Mouse (Mus musculus) forebrain, embryonic 13.5 days (tissue): ENCODE results near the gene Pla2g2e. TPM values are rescaled to one million over a fixed set of nuclear protein-coding genes. Genes with fewer than 3 reads are reported as not detected.

Experiments used
- ATAC-seq: fragments of 200-750 bp; cut with Nextera tagmentation; 2 replicates; pipeline ENCODE4 v1.8.0; 2017
- H3K27ac ChIP-seq: fragments of 300-500 bp; sonication (generic); 2 replicates; pipeline ENCODE4 v1.5.1; 2015; ENCODE audit warnings: inconsistent platforms, mild to moderate bottlenecking, moderate library complexity
- H3K27me3 ChIP-seq: fragments of 300-500 bp; sonication (generic); 2 replicates; pipeline ENCODE4 v1.6.1; 2015; ENCODE audit warnings: mild to moderate bottlenecking, inconsistent platforms
- H3K36me3 ChIP-seq: fragments of 300-500 bp; sonication (generic); 2 replicates; pipeline ENCODE4 v1.6.1; 2015; ENCODE audit warnings: mild to moderate bottlenecking, inconsistent platforms; ENCODE audit not compliant: poor library complexity, severe bottlenecking
- H3K4me1 ChIP-seq: fragments of 300-500 bp; sonication (generic); 2 replicates; pipeline ENCODE4 v1.6.1; 2015; ENCODE audit warnings: inconsistent platforms
- H3K4me2 ChIP-seq: fragments of 300-500 bp; sonication (generic); 2 replicates; pipeline ENCODE4 v1.6.1; 2015; ENCODE audit warnings: inconsistent platforms, mild to moderate bottlenecking, moderate library complexity
- H3K4me3 ChIP-seq: fragments of 300-500 bp; sonication (generic); 2 replicates; pipeline ENCODE4 v1.5.1; 2015; ENCODE audit warnings: mild to moderate bottlenecking, inconsistent platforms
- H3K9ac ChIP-seq: fragments of 300-500 bp; sonication (generic); 2 replicates; pipeline ENCODE4 v1.6.1; 2015; ENCODE audit warnings: mild to moderate bottlenecking, inconsistent platforms
- H3K9me3 ChIP-seq: fragments of 300-500 bp; sonication (generic); replicated peaks from 2 replicates; pipeline ENCODE4 v1.6.1; 2016; ENCODE audit warnings: inconsistent platforms
- WGBS: fragments of 180-500 bp; shearing (Covaris S2); methylation state at CpG from one replicate; pipeline ENCODE4 v1.1.7; 2015; 5-methylcytosine and 5-hydroxymethylcytosine counted together
- polyA plus RNA-seq: library from polyadenylated mRNA; unstranded; fragments of >200 nt; fragmentation: Nextera tagmentation; extraction: Ambion mirVana; gene quantifications from 2 replicates; pipeline ENCODE4 v1.2.1, GENCODE M21; 2015

Pla2g2e gene
- not detected in 2 replicates for polyA plus RNA-seq

DNA sequence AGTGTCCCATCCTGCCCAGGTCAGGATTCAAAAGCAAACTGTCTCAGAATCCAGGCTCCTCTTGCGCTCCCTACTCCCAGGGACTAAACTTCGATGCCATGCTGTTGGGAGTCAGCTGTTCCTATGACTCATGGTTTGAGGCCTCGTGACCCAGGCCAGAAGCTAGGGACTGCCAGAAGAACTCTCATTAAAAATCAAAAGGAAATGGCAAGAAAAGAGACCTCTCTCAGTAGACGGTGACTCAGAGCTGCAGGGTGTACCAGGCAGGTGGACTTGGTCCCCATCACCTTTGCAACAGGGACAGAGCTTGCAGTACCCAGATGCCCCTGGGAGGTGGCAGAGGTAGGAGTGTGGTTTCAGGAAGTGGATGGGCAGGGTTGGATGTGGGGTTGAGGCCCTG, at the start of gene Pla2g2e:
Gene Pla2g2e (plus strand): TSS at position 212 of the 400 bp plus-strand sequence.
- 83% methylated on average over 4 of the region's 4 CpGs for WGBS

DNA sequence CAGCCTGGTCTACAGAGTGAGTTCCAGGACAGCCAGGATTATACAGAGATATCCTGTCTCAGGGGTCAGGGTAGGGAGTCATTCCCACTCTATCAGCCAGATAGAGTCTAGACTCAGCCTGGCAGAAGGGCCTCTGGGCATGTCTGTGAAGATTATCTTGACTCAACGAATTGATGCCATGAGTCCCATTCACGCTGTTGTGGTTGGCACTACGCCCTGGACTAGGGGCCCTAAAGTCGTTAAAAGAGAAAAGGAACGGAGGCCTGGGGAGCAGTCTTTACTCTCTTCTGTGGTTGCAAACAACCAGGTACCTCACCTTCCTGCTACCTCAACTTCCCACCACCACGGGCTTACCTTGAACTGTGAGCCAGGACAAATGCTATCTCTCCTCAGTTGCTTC, 37.9 kb upstream of the Pla2g2e start:
- no peaks in the 10 kb centered on the region for H3K36me3 ChIP-seq
- H3K9ac ChIP-seq = no peak overlapping the region
- WGBS = 60% methylated on average over 6 of the region's 6 CpGs
- H3K27ac ChIP-seq = 0 out of 2 replicates have a peak overlapping the region, but pooled peaks have one; percentile 25
- H3K4me1 ChIP-seq = 0 out of 2 replicates have a peak, but pooled peaks cover 14% of the 10 kb centered on the region
- H3K4me2 ChIP-seq = no peak overlapping the region
- H3K27me3 ChIP-seq = no peaks in the 10 kb centered on the region
- no peak overlapping the region for H3K4me3 ChIP-seq
- H3K9me3 ChIP-seq = peaks cover 19% of the 10 kb centered on the region
- ATAC-seq = no peak

More for the DNA sequence above, at the start of gene Pla2g2e:
- Histone ChIP-seq H3K9ac (no peak within 1 kb of the TSS), H3K9me3 (no peaks in the 10 kb centered on the region), H3K4me3 (no peak within 1 kb of the TSS), H3K36me3 (no peaks in the 10 kb centered on the region), H3K27me3 (0 out of 2 replicates have a peak, but pooled peaks cover 5% of the 10 kb centered on the region), H3K4me2 (no peak within 1 kb of the TSS), H3K27ac (no peak within 1 kb of the TSS), H3K4me1 (peaks cover 7% of the 10 kb centered on the region; the same call in 1 of the 2 replicates)
- no peak for ATAC-seq

DNA sequence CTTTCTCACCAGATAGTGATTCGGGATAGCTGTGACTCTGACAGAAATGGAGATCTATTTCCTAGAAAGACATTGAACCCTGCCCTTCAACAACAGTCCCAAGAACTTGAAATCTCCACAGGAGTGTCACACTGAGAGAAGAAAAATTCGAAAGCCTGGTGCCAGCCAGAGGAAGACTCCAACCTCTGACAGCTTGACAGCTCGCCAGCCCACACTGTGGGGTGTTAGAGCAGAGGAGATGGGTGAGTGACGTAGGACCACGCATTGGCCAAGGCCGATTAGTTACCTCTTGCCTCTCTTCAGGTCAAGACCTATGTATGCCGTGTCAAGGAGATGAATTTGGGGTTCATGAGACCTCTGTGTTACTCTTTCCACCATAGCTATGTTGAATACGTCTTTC, 37.0 kb upstream of the Pla2g2e start:
- Histone ChIP-seq H3K9me3 (peaks cover 23% of the 10 kb centered on the region), H3K36me3 (no peaks in the 10 kb centered on the region), H3K4me1 (0 out of 2 replicates have a peak, but pooled peaks cover 14% of the 10 kb centered on the region), H3K27me3 (no peaks in the 10 kb centered on the region), H3K9ac (no peak overlapping the region), H3K4me3 (no peak overlapping the region), H3K4me2 (no peak overlapping the region), H3K27ac (no peak overlapping the region)
- no peak for ATAC-seq
- 83% methylated on average over 8 of the region's 8 CpGs for WGBS

DNA sequence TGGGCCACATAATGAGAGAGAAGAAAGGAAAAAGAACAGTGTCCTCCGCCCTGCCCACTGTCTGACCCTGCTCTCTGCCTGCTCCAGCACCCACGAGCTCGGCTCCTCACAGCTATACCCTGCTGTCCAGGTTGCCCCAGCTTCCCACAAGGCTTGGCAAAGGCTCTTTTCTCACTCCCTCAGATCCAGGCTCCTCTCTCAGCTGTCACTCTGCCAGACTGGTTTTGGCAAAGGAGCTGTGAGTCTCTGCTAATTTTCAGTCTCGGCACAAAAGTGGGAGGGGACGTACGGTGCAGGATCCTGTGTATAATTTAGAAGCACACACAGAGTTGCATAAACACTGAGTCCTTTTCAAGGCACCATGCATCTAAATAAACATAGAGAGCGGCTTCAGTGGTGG, 36.4 kb upstream of the Pla2g2e start:
- Histone ChIP-seq H3K4me3 (no peak overlapping the region), H3K9me3 (peaks cover 23% of the 10 kb centered on the region), H3K27ac (peak overlapping the region; percentile 51; the same call in 1 of the 2 replicates), H3K36me3 (no peaks in the 10 kb centered on the region), H3K4me1 (0 out of 2 replicates have a peak, but pooled peaks cover 14% of the 10 kb centered on the region), H3K27me3 (no peaks in the 10 kb centered on the region), H3K4me2 (no peak overlapping the region), H3K9ac (no peak overlapping the region)
- 69% methylated on average over 7 of the region's 7 CpGs for WGBS
- peak; percentile 48; the same call in 1 of the 2 replicates for ATAC-seq

DNA sequence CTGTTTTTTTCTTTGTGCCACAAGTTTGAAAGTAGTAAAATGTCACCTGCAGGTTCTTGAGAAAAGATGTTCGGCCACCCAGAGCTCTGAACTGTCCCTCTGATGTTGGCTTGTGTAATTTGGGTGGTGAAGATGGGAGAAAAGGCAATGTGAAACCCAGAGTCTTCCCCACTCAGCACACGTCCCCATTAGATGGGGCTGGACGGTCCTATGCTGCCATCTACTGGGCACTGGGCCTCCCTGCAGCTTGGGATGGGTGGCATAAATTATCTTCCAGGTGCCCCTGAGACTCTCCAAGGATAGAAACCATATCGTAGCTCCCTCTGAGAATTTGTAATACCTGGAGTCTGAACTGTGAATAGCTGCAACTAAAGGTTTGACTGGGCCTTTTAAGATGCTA, 26.3 kb upstream of the Pla2g2e start:
- peaks cover 7% of the 10 kb centered on the region; the same call in 1 of the 2 replicates for H3K27me3 ChIP-seq
- no peaks in the 10 kb centered on the region for H3K4me1 ChIP-seq
- no peaks in the 10 kb centered on the region for H3K9me3 ChIP-seq
- no peak overlapping the region for H3K27ac ChIP-seq
- H3K4me3 ChIP-seq = no peak overlapping the region
- ATAC-seq = peak; percentile 59; the same call in 1 of the 2 replicates
- H3K36me3 ChIP-seq = no peaks in the 10 kb centered on the region
- H3K4me2 ChIP-seq = no peak overlapping the region
- 6% methylated on average over 4 of the region's 4 CpGs for WGBS
- no peak overlapping the region for H3K9ac ChIP-seq

DNA sequence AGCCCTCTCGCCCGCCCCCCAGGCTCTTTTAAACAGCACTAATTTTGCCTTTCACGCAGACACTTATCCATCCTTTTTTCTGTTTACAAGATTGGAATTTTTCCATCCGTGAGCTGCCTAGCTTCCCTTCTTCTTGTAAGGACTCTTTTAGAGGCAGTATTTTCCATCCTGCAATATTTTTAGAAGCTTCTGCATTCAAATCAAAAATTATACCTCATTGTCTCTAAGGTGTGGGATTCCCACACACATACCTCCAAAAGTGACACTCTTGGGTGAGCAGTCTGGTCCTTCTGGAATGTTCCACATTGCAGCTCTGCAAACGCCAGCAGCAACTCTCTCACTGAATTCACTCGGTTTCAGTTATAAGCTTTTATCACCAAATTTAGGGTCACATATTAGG, 24.8 kb upstream of the Pla2g2e start:
- no peak for ATAC-seq
- H3K9ac ChIP-seq = no peak overlapping the region
- H3K27ac ChIP-seq = no peak overlapping the region
- whole genome bisulfite sequencing = 69% methylated on average over 6 of the region's 6 CpGs
- no peak overlapping the region for H3K4me2 ChIP-seq
- H3K27me3 ChIP-seq = peaks cover 7% of the 10 kb centered on the region; the same call in 1 of the 2 replicates
- no peak overlapping the region for H3K4me3 ChIP-seq
- no peaks in the 10 kb centered on the region for H3K36me3 ChIP-seq
- no peaks in the 10 kb centered on the region for H3K9me3 ChIP-seq
- no peaks in the 10 kb centered on the region for H3K4me1 ChIP-seq

DNA sequence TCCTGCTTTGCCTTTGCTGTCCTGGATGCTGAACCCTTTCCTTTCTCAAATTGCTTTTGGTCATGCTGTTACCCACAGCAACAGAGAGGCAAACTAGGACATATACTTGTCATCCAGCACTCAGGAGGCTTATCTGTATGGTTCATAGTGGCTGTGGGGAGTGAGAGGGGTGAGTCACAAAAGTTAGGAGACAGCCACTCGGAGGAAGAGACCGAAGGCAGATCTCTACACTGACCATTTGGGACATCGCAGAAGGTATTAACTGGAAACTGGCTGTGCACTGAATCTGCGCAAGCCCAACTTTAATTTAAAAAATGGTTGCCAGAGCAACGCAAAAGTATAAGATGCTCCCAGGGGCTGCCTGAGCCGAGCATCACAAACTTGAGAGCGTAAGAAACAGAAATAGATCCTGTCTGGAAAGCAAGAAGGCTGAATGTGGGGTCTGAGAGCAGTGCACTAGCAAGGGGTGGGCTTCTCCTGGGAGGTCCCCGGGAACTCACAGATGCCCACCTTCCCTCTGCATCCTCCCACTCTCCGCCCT, 22.6 kb upstream of the Pla2g2e start:
- WGBS = 88% methylated on average over 9 of the region's 9 CpGs
- no peak for ATAC-seq

DNA sequence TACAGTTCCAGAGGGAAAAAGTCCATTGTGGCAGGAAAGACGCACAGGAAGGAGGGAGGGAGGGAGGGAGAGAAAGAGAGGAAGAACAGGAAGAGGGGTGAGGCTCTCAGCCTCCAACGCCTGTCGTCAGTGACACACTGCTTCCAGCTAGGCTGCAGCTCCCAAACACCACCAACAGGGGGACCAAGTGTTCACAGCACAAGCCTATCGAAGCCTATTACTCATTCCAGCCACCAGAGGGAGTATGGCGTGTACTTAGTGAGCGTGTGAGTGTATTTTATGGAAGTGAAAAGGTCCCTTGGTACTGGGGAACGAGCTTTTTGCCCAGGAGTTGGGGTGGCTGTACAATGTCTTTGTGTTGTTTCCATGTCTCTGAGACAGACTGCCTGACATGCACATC, 21.3 kb upstream of the Pla2g2e start:
- ATAC-seq = no peak
- Histone ChIP-seq H3K27ac (no peak overlapping the region), H3K4me3 (no peak overlapping the region), H3K9ac (no peak overlapping the region), H3K27me3 (peaks cover 7% of the 10 kb centered on the region; the same call in 1 of the 2 replicates), H3K36me3 (no peaks in the 10 kb centered on the region), H3K4me2 (no peak overlapping the region), H3K9me3 (no peaks in the 10 kb centered on the region), H3K4me1 (no peaks in the 10 kb centered on the region)
- WGBS = 25% methylated on average over 7 of the region's 7 CpGs

More for the DNA sequence above, 22.6 kb upstream of the Pla2g2e start:
- no peaks in the 10 kb centered on the region for H3K4me1 ChIP-seq
- no peak overlapping the region for H3K27ac ChIP-seq
- H3K9ac ChIP-seq = no peak overlapping the region
- H3K9me3 ChIP-seq = no peaks in the 10 kb centered on the region
- no peaks in the 10 kb centered on the region for H3K36me3 ChIP-seq
- peaks cover 7% of the 10 kb centered on the region; the same call in 1 of the 2 replicates for H3K27me3 ChIP-seq
- no peak overlapping the region for H3K4me2 ChIP-seq
- H3K4me3 ChIP-seq = no peak overlapping the region

DNA sequence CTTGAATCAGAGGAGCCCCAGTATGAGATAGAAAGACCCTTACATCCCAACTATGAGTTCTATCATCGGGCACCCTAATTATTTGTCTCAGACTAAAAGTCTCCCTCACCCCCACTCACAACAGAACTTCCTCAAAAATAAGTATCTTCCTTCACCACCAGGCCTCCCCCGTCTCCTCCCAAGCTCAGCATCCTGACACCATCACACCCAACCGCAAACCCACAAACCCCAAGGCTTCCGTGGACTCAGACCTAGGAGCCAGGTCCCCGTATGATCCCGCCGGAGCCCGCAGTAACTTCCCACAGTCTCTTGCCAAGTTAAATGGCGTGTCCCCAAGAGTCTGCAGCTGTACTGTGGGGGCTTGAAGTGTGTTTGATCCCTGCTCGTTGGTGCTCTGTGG, 20.2 kb upstream of the Pla2g2e start:
- Histone ChIP-seq H3K9me3 (no peaks in the 10 kb centered on the region), H3K4me1 (no peaks in the 10 kb centered on the region), H3K27ac (no peak overlapping the region)

DNA sequence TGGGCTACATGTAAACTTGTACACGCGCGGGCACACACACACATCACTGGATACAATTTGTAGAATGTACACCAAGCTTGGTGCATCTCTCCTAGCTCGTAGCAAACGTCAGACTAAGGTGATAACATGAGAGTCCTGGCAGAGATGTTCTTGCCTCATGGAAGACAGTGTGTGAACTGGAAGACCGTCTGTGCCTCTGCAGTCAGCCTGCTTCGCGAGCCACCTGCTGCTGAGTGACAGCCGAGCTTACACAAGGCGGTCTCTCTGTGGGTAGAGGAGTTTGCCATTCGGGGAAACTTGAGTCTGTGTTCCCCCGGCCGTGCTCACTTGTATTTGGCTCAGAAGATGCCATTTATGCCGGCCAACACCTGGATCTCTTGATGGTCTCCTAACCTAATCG, 19.3 kb upstream of the Pla2g2e start:
- no peak overlapping the region for H3K27ac ChIP-seq
- H3K4me3 ChIP-seq = no peak overlapping the region
- no peaks in the 10 kb centered on the region for H3K4me1 ChIP-seq
- H3K4me2 ChIP-seq = no peak overlapping the region
- H3K9me3 ChIP-seq = no peaks in the 10 kb centered on the region
- no peak overlapping the region for H3K9ac ChIP-seq
- no peak for ATAC-seq
- 85% methylated on average over 15 of the region's 15 CpGs for WGBS
- H3K27me3 ChIP-seq = peaks cover 2% of the 10 kb centered on the region; the same call in 1 of the 2 replicates
- H3K36me3 ChIP-seq = no peaks in the 10 kb centered on the region

More for the DNA sequence above, 20.2 kb upstream of the Pla2g2e start:
- Histone ChIP-seq H3K4me2 (no peak overlapping the region), H3K36me3 (no peaks in the 10 kb centered on the region), H3K9ac (no peak overlapping the region), H3K4me3 (no peak overlapping the region), H3K27me3 (peaks cover 2% of the 10 kb centered on the region; the same call in 1 of the 2 replicates)
- ATAC-seq = no peak
- 90% methylated on average over 10 of the region's 10 CpGs for WGBS

DNA sequence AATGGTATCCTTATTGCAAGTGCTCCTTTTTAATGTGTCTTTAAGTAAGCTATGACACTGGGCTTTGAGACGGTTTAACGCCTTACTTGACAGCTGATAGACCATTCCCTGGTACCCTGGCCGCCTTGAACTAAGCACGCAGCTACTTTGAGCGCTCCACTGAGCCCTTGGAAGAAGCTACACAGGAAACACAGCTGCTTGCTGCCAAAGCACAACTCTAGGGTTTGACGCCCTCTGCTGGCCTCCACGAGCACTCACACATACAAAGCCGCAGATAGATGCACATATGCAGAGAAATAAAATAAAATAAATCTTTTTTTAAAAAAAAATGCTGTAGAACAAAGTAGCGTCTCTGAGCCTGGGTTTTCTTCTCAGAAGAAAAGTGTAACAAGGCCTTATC, 18.5 kb upstream of the Pla2g2e start:
- no peaks in the 10 kb centered on the region for H3K36me3 ChIP-seq
- peak; percentile 62; the same call in 1 of the 2 replicates for ATAC-seq
- peak overlapping the region; percentile 34 for H3K4me3 ChIP-seq
- WGBS = 14% methylated on average over 9 of the region's 9 CpGs
- H3K9ac ChIP-seq = peak overlapping the region; percentile 48; the same call in 1 of the 2 replicates
- H3K4me1 ChIP-seq = no peaks in the 10 kb centered on the region
- no peaks in the 10 kb centered on the region for H3K9me3 ChIP-seq
- H3K4me2 ChIP-seq = peak overlapping the region; percentile 55
- no peak overlapping the region for H3K27ac ChIP-seq
- H3K27me3 ChIP-seq = peaks cover 2% of the 10 kb centered on the region; the same call in 1 of the 2 replicates

DNA sequence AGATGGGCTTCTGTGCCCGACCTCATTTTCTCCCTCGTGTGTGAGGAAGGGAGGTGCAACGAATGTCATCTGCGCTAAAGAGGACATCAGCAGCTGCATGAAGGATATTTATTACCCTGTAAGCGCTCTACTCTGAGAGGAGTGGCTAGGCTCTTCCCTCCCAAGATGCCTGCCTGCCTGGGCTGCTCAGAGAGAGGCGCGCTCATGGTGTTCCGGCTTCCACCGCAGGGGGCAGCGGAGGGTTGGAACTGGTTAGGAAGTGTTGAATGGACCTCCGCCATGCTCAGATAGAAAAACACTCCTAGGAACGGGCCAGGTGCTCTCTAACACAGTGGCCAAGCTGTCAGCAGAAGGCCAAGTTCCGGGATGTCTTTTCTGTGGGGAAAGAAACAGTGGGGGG, 18.0 kb upstream of the Pla2g2e start:
- peak overlapping the region; percentile 55 for H3K4me2 ChIP-seq
- no peaks in the 10 kb centered on the region for H3K36me3 ChIP-seq
- H3K4me3 ChIP-seq = peak overlapping the region; percentile 34
- 4% methylated on average over 13 of the region's 13 CpGs for WGBS
- 0 out of 2 replicates have a peak, but pooled peaks cover 2% of the 10 kb centered on the region for H3K27me3 ChIP-seq
- peak; percentile 92 for ATAC-seq
- H3K27ac ChIP-seq = no peak overlapping the region
- H3K4me1 ChIP-seq = no peaks in the 10 kb centered on the region
- no peaks in the 10 kb centered on the region for H3K9me3 ChIP-seq
- peak overlapping the region; percentile 48; the same call in 1 of the 2 replicates for H3K9ac ChIP-seq
